In genomic region chr16:32107342-32108045, GRCm38 (mm10) we compare ENCODE assay signal across 1 mouse cellular context.
TF ChIP-seq lines count a peak whose summit lies in the region.

No protein-coding gene starts in this region.

TF ChIP-seq in MEL, 35 proteins besides CTCF, POLR2A, EP300 and RAD21:
- TF ChIP-seq USF1 (IDR thresholded peaks at IDR 0.05; ENCODE audit: low read depth, low read length) (no peak), MAFK (IDR thresholded peaks at IDR 0.05; ENCODE audit: borderline replicate concordance, low read depth, low read length) (peak; percentile 29; the same call in 1 of the 2 replicates), ETS1 (IDR thresholded peaks at IDR 0.05; ENCODE audit: low read depth, low read length) (peak; percentile 86), RCOR1 (IDR thresholded peaks at IDR 0.05; ENCODE audit: low read depth, low read length) (peak; percentile 98), ZMIZ1 (IDR thresholded peaks at IDR 0.05; ENCODE audit: low read depth, low read length) (no peak), TCF12 (IDR thresholded peaks at IDR 0.05; ENCODE audit: low read depth, low read length) (peak; percentile 57; the same call in 1 of the 2 replicates), POLR2AphosphoS2 (IDR thresholded peaks at IDR 0.05; ENCODE audit: low read length) (no peak), GATA1 (IDR thresholded peaks at IDR 0.05; ENCODE audit: low read depth, low read length) (peak; percentile 68), SIN3A (IDR thresholded peaks at IDR 0.05; ENCODE audit: low read length) (peak; percentile 23; the same call in 1 of the 2 replicates)
